Mouse (Mus musculus): ENCODE measurements around the gene Pfkfb3. TPM values are rescaled to one million over a fixed set of nuclear protein-coding genes. Genes with fewer than 3 reads are reported as not detected.

Gene Pfkfb3
- total RNA-seq, 1 experiment: 19.6 TPM

DNA sequence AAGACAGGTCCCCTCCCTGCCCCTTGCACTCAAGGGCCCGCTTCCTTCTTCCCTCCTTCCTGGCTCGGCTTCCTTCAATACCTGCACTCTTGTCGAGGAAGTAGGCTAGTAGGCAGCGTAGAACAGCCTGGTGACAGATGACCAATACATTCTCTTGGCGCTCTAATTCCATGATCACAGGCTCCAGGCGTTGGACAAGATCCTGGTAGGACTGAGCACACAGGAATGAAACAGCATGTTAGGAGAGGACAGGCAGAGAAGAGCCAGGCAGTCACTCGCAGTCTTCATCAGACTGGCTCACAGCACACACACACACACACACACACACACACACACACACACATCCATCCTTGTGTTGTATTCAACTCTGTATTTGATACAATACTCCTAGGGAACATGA, 71.5 kb downstream of the Pfkfb3 start:
- Histone ChIP-seq H3K9me3 (ENCODE audit: control insufficient read depth, insufficient read depth, low read depth, low read length) (no peaks in the 10 kb centered on the region), H3K36me3 (ENCODE audit: control insufficient read depth, insufficient read depth, low read length, poor library complexity, severe bottlenecking) (peaks cover 26% of the 10 kb centered on the region; the same call in 1 of the 2 replicates), H3K4me3 (ENCODE audit: insufficient read depth in 1 of 2, low read depth in 1 of 2, low read length in 2 of 2, poor library complexity in 1 of 2, severe bottlenecking in 1 of 2) (no peak overlapping the region), H3K4me1 (ENCODE audit: control insufficient read depth in 2 of 2, insufficient read depth in 2 of 2, low read length in 2 of 2, poor library complexity in 1 of 2) (peaks cover 0 to 4% of the 10 kb centered on the region in 2 experiments; a peak in 1 of 4 replicates), H3K27ac (ENCODE audit: insufficient read depth, low read depth, low read length, poor library complexity, severe bottlenecking) (no peak overlapping the region), H3K9ac (ENCODE audit: insufficient read depth, low read depth, low read length, poor library complexity, severe bottlenecking) (no peak overlapping the region)
- no peak for DNase-seq (ENCODE audit: low read depth, low spot score)
- no peak for TF ChIP-seq CHD2 (IDR thresholded peaks at IDR 0.05; ENCODE audit: low read depth, low read length)
- TF ChIP-seq HCFC1 (IDR thresholded peaks at IDR 0.05; ENCODE audit: borderline replicate concordance, insufficient read depth, low read length): no peak
- no peak for TF ChIP-seq ZNF384 (IDR thresholded peaks at IDR 0.05; ENCODE audit: low read depth, low read length)
- in situ Hi-C loops (cut with MboI; ENCODE audit: low sequenced_read_pairs in 2 of 2, unreplicated experiment in 2 of 2): no loop called here

DNA sequence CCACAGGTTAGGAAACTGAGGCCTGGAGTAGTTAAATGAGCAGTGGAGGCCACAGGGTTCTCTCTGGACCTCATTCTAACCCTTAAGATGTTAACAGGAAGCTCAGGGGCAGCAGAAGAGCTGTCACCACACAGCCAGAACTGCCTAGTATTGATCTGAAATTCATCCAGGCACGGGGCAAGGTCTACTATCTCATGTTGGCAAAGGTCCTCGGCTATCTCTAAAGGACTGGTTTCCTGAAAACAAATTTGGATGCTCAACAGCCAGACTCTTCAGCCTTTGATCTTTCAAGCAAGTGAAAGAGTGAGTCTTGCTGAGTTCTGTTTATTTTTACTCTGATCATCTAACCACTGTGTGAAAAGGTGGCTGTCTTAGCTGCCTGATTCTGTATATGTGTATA, 74.9 kb downstream of the Pfkfb3 start:
- Histone ChIP-seq H3K36me3 (ENCODE audit: control insufficient read depth, insufficient read depth, low read length, poor library complexity, severe bottlenecking) (peaks cover 29% of the 10 kb centered on the region), H3K27ac (ENCODE audit: insufficient read depth, low read depth, low read length, poor library complexity, severe bottlenecking) (no peak overlapping the region), H3K9me3 (ENCODE audit: control insufficient read depth, insufficient read depth, low read depth, low read length) (no peaks in the 10 kb centered on the region), H3K9ac (ENCODE audit: insufficient read depth, low read depth, low read length, poor library complexity, severe bottlenecking) (no peak overlapping the region), H3K4me3 (ENCODE audit: insufficient read depth in 1 of 2, low read depth in 1 of 2, low read length in 2 of 2, poor library complexity in 1 of 2, severe bottlenecking in 1 of 2) (no peak overlapping the region), H3K4me1 (ENCODE audit: control insufficient read depth in 2 of 2, insufficient read depth in 2 of 2, low read length in 2 of 2, poor library complexity in 1 of 2) (peaks cover 0 to 6% of the 10 kb centered on the region in 2 experiments; a peak in 1 of 4 replicates)
- TF ChIP-seq CHD2 (IDR thresholded peaks at IDR 0.05; ENCODE audit: low read depth, low read length) (no peak), ZC3H11A (IDR thresholded peaks at IDR 0.05; ENCODE audit: borderline replicate concordance, low read depth, low read length) (no peak)
- no peak for DNase-seq (ENCODE audit: low read depth, low spot score)
- in situ Hi-C loops (cut with MboI; ENCODE audit: low sequenced_read_pairs in 2 of 2, unreplicated experiment in 2 of 2): no loop called here

DNA sequence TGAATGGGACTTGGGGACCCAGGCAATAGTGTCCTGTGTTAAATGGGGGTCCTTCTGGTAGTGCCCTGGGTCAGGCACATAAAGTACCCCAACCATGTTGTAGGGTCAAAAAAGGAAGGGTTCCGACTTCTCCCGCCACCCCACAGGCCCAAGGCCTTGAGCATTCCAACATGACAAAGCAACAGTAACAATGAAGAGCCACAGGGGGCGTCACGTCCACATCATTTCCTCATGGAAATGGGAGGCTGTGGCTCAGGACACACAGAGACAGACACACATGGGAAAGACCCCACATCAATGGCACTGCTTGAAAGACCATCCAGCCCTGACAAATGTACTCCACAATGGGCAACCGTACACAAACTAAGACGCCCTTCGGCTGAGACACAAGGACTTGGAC, 78.6 kb downstream of the Pfkfb3 start:
- no peak for DNase-seq (ENCODE audit: low read depth, low spot score)
- H3K9ac ChIP-seq (ENCODE audit: insufficient read depth, low read depth, low read length, poor library complexity, severe bottlenecking): no peak overlapping the region
- H3K4me3 ChIP-seq (ENCODE audit: insufficient read depth in 1 of 2, low read depth in 1 of 2, low read length in 2 of 2, poor library complexity in 1 of 2, severe bottlenecking in 1 of 2): no peak overlapping the region
- no peaks in the 10 kb centered on the region for H3K9me3 ChIP-seq (ENCODE audit: control insufficient read depth, insufficient read depth, low read depth, low read length)
- peaks cover 24% of the 10 kb centered on the region for H3K36me3 ChIP-seq (ENCODE audit: control insufficient read depth, insufficient read depth, low read length, poor library complexity, severe bottlenecking)
- TF ChIP-seq HCFC1 (IDR thresholded peaks at IDR 0.05; ENCODE audit: borderline replicate concordance, insufficient read depth, low read length) (no peak), CHD2 (IDR thresholded peaks at IDR 0.05; ENCODE audit: low read depth, low read length) (no peak), MAFK (IDR thresholded peaks at IDR 0.05; ENCODE audit: insufficient read depth, low read depth, low read length) (no peak), ZC3H11A (IDR thresholded peaks at IDR 0.05; ENCODE audit: borderline replicate concordance, low read depth, low read length) (no peak), ZNF384 (IDR thresholded peaks at IDR 0.05; ENCODE audit: low read depth, low read length) (no peak)
- in situ Hi-C loops (cut with MboI; ENCODE audit: low sequenced_read_pairs in 2 of 2, unreplicated experiment in 2 of 2): no loop called here
- no peak overlapping the region for H3K27ac ChIP-seq (ENCODE audit: insufficient read depth, low read depth, low read length, poor library complexity, severe bottlenecking)
- H3K4me1 ChIP-seq (ENCODE audit: control insufficient read depth in 2 of 2, insufficient read depth in 2 of 2, low read length in 2 of 2, poor library complexity in 1 of 2): peaks cover 0 to 2% of the 10 kb centered on the region in 2 experiments; a peak in 1 of 4 replicates

DNA sequence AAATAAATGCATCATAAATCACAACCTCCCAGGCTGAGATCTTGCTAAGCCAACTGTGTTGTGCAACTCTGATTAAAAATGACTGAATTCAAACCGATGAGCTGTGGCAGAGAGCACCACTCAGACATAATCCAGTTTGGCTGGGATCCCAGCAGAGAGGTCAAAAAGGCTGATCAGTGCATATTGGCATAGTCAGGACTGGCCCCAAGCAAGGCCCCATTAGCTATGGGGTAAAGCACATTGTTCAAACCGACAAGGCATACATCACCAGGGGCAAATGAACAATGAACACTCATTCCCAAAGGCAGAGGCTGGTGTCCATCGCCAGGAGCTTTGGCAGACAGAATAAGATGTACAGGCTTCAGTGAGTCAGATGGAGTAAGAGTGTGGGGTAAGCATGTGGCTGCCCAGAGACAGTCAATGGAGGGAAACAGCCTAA, 89.2 kb downstream of the Pfkfb3 start:
- Histone ChIP-seq H3K4me1 (ENCODE audit: control insufficient read depth in 2 of 2, insufficient read depth in 2 of 2, low read length in 2 of 2, poor library complexity in 1 of 2) (no peaks in the 10 kb centered on the region), H3K9ac (ENCODE audit: insufficient read depth, low read depth, low read length, poor library complexity, severe bottlenecking) (no peak overlapping the region), H3K4me3 (ENCODE audit: insufficient read depth in 1 of 2, low read depth in 1 of 2, low read length in 2 of 2, poor library complexity in 1 of 2, severe bottlenecking in 1 of 2) (no peak overlapping the region), H3K27ac (ENCODE audit: insufficient read depth, low read depth, low read length, poor library complexity, severe bottlenecking) (no peak overlapping the region), H3K9me3 (ENCODE audit: control insufficient read depth, insufficient read depth, low read depth, low read length) (no peaks in the 10 kb centered on the region), H3K36me3 (ENCODE audit: control insufficient read depth, insufficient read depth, low read length, poor library complexity, severe bottlenecking) (no peaks in the 10 kb centered on the region)
- DNase-seq (ENCODE audit: low read depth, low spot score): no peak
- TF ChIP-seq ZNF384 (IDR thresholded peaks at IDR 0.05; ENCODE audit: low read depth, low read length) (no peak), HCFC1 (IDR thresholded peaks at IDR 0.05; ENCODE audit: borderline replicate concordance, insufficient read depth, low read length) (no peak), CHD2 (IDR thresholded peaks at IDR 0.05; ENCODE audit: low read depth, low read length) (no peak), MAFK (IDR thresholded peaks at IDR 0.05; ENCODE audit: insufficient read depth, low read depth, low read length) (no peak), ZC3H11A (IDR thresholded peaks at IDR 0.05; ENCODE audit: borderline replicate concordance, low read depth, low read length) (no peak)
- in situ Hi-C loops (cut with MboI; ENCODE audit: low sequenced_read_pairs in 2 of 2, unreplicated experiment in 2 of 2): no loop called here

DNA sequence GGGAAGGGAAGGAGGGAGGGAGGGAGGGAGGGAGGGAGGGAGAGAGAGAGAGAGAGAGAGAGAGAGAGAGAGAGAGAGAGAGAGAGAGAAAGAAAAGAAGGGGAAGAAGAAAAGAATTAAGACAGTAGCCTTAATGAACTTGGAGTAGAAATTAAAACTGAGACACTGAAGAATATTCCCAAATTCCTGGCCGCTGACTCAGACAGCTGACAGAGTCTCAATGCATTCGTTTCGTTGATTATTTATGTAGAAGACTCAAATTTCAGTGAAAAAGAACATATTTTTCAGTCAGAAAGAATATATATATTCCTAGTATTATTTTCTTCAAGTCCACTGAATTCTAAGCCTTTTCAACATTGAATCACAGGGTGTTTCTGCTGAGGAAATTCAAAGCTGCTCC, 92.9 kb downstream of the Pfkfb3 start:
- DNase-seq (ENCODE audit: low read depth, low spot score): no peak
- no peaks in the 10 kb centered on the region for H3K9me3 ChIP-seq (ENCODE audit: control insufficient read depth, insufficient read depth, low read depth, low read length)
- no peak overlapping the region for H3K9ac ChIP-seq (ENCODE audit: insufficient read depth, low read depth, low read length, poor library complexity, severe bottlenecking)
- in situ Hi-C loops (cut with MboI; ENCODE audit: low sequenced_read_pairs in 2 of 2, unreplicated experiment in 2 of 2): no loop called here
- H3K27ac ChIP-seq (ENCODE audit: insufficient read depth, low read depth, low read length, poor library complexity, severe bottlenecking): no peak overlapping the region
- no peak overlapping the region for H3K4me3 ChIP-seq (ENCODE audit: insufficient read depth in 1 of 2, low read depth in 1 of 2, low read length in 2 of 2, poor library complexity in 1 of 2, severe bottlenecking in 1 of 2)
- no peak for TF ChIP-seq ZNF384 (IDR thresholded peaks at IDR 0.05; ENCODE audit: low read depth, low read length)
- no peak for TF ChIP-seq ZC3H11A (IDR thresholded peaks at IDR 0.05; ENCODE audit: borderline replicate concordance, low read depth, low read length)
- no peak for TF ChIP-seq CHD2 (IDR thresholded peaks at IDR 0.05; ENCODE audit: low read depth, low read length)
- no peak for TF ChIP-seq MAFK (IDR thresholded peaks at IDR 0.05; ENCODE audit: insufficient read depth, low read depth, low read length)
- no peak for TF ChIP-seq HCFC1 (IDR thresholded peaks at IDR 0.05; ENCODE audit: borderline replicate concordance, insufficient read depth, low read length)
- no peaks in the 10 kb centered on the region for H3K4me1 ChIP-seq (ENCODE audit: control insufficient read depth in 2 of 2, insufficient read depth in 2 of 2, low read length in 2 of 2, poor library complexity in 1 of 2)
- H3K36me3 ChIP-seq (ENCODE audit: control insufficient read depth, insufficient read depth, low read length, poor library complexity, severe bottlenecking): no peaks in the 10 kb centered on the region
